Mouse (Mus musculus) forebrain, embryonic 11.5 days (tissue): ENCODE measurements at regions not wholly inside any gene's neighbourhood (a gene's known extent, or its start where the extent isn't known, plus 50 kb on each side); places are given as distances from the start of the nearest gene placed in this dataset.

Experiments
- ATAC-seq: fragments of 200-750 bp; cut with Nextera tagmentation; replicated peaks from 2 replicates; pipeline ENCODE4 v1.8.0; 2017; ENCODE audit warnings: moderate TSS enrichment; ENCODE audit not compliant: low FRiP score
- DNase-seq: peaks from one replicate; pipeline ENCODE4 v3.0.0-alpha.2; 2017; ENCODE audit warnings: low spot score
- H3K27ac ChIP-seq: fragments of 300-500 bp; sonication (generic); 2 replicates; pipeline ENCODE4 v1.5.1; 2014; ENCODE audit warnings: low read depth, low read length
- H3K27me3 ChIP-seq: fragments of 300-500 bp; sonication (generic); 2 replicates; pipeline ENCODE4 v1.6.1; 2014; ENCODE audit warnings: mild to moderate bottlenecking, low read length, mixed read lengths; ENCODE audit not compliant: control insufficient read depth, insufficient read depth
- H3K36me3 ChIP-seq: fragments of 300-500 bp; sonication (generic); 2 replicates; pipeline ENCODE4 v1.6.1; 2014; ENCODE audit warnings: mild to moderate bottlenecking, low read length, moderate library complexity, mixed read lengths; ENCODE audit not compliant: control insufficient read depth, insufficient read depth
- H3K4me1 ChIP-seq: fragments of 300-500 bp; sonication (generic); replicated peaks from 2 replicates; pipeline ENCODE4 v1.6.1; 2014; ENCODE audit warnings: low read length, mixed read lengths; ENCODE audit not compliant: control insufficient read depth, insufficient read depth
- H3K4me2 ChIP-seq: fragments of 300-500 bp; sonication (generic); 2 replicates; pipeline ENCODE4 v1.6.1; 2014; ENCODE audit warnings: low read depth, mild to moderate bottlenecking, low read length, moderate library complexity, mixed read lengths; ENCODE audit not compliant: severe bottlenecking
- H3K4me3 ChIP-seq: fragments of 300-500 bp; sonication (generic); 2 replicates; pipeline ENCODE4 v1.5.1; 2014; ENCODE audit warnings: low read depth, low read length
- H3K9ac ChIP-seq: fragments of 300-500 bp; sonication (generic); 2 replicates; pipeline ENCODE4 v1.6.1; 2014; ENCODE audit warnings: low read length
- H3K9me3 ChIP-seq: fragments of 300-500 bp; sonication (generic); 2 replicates; pipeline ENCODE4 v1.6.1; 2016; ENCODE audit warnings: low read length, mixed read lengths; ENCODE audit not compliant: control insufficient read depth
- WGBS: fragments of 180-500 bp; shearing (Covaris S2); extraction: QIAGEN DNeasy Blood & Tissue Kit; methylation state at CpG from one replicate; pipeline ENCODE4 v1.1.7; 2014; 5-methylcytosine and 5-hydroxymethylcytosine counted together

- WGBS, result 60% methylated on average over 1 of the region's 1 CpGs
- no peaks in the 10 kb centered on the region for H3K9me3 ChIP-seq
- no peak overlapping the region for H3K9ac ChIP-seq
- no peak overlapping the region for H3K4me3 ChIP-seq
- no peaks in the 10 kb centered on the region for H3K4me1 ChIP-seq
- ATAC-seq (no peak), DNase-seq (no peak)
- H3K27ac ChIP-seq, result no peak overlapping the region
- H3K4me2 ChIP-seq, result no peak overlapping the region
- H3K36me3 ChIP-seq, result no peaks in the 10 kb centered on the region
- H3K27me3 ChIP-seq, result no peaks in the 10 kb centered on the region
Measured at GRCm38 (mm10) chr13:60336196-60336595, 159.0 kb upstream of the Gas1 start.

DNA sequence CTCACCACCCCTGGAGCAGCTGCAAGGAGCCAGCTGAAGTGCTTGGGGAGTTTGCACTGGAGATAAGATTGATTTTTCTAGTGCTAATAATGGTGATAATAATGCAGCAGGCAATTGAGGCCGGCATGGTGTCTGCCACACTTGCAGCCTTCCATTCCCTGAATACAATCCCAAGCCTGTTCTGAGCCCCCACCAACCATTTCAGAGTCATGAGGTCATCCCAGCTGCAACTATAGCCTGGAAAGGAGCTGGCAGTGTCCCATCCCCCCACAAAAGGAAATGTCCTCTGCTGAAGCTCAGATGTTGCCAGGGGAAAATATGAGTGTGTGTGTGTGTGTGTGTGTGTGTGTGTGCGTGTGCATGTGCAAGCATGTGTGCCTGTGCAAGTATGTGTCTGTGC is 160.2 kb upstream of the Gas1 start:
- no peak overlapping the region for H3K4me2 ChIP-seq
- no peaks in the 10 kb centered on the region for H3K36me3 ChIP-seq
- no peaks in the 10 kb centered on the region for H3K4me1 ChIP-seq
- no peak overlapping the region for H3K9ac ChIP-seq
- no peaks in the 10 kb centered on the region for H3K27me3 ChIP-seq
- no peak overlapping the region for H3K4me3 ChIP-seq
- no peaks in the 10 kb centered on the region for H3K9me3 ChIP-seq
- H3K27ac ChIP-seq, result no peak overlapping the region
- WGBS, result 60% methylated on average over 2 of the region's 2 CpGs
- no peak for DNase-seq
- ATAC-seq, result peak; percentile 21; the same call in 1 of the 2 replicates

DNA sequence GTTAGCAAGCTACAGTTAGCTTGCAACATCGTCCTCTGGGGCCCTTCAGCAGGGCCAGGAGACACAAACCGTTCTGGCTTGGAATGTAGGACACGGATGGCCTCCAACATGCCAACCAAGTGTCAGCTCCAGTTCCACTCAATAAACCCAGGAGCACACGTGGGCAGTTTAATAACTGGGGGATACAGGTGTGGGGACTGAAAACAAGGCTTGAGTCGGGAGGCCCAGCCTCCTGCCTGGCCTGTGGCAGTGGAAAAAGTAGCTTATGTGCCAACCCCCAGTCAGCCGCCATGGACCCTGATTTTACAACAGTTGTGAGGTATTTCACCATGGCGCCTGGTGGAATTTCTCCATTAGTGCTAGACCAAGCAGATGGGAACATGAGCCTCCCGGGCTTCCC is 160.9 kb upstream of the Gas1 start:
- ATAC-seq (no peak), DNase-seq (no peak)
- Histone ChIP-seq H3K4me2 (no peak overlapping the region), H3K9ac (no peak overlapping the region), H3K27ac (no peak overlapping the region), H3K27me3 (no peaks in the 10 kb centered on the region), H3K36me3 (no peaks in the 10 kb centered on the region), H3K4me3 (no peak overlapping the region), H3K4me1 (no peaks in the 10 kb centered on the region), H3K9me3 (no peaks in the 10 kb centered on the region)
- 84% methylated on average over 8 of the region's 8 CpGs for WGBS

- ATAC-seq (no peak), DNase-seq (no peak)
- no peak overlapping the region for H3K9ac ChIP-seq
- no peaks in the 10 kb centered on the region for H3K36me3 ChIP-seq
- H3K4me1 ChIP-seq, result no peaks in the 10 kb centered on the region
- no peak overlapping the region for H3K4me3 ChIP-seq
- no peak overlapping the region for H3K4me2 ChIP-seq
- no peak overlapping the region for H3K27ac ChIP-seq
- WGBS, result 80% methylated on average over 2 of the region's 2 CpGs
- no peaks in the 10 kb centered on the region for H3K9me3 ChIP-seq
- H3K27me3 ChIP-seq, result no peaks in the 10 kb centered on the region
Measured at GRCm38 (mm10) chr13:60340068-60340467, 162.9 kb upstream of the Gas1 start.

DNA sequence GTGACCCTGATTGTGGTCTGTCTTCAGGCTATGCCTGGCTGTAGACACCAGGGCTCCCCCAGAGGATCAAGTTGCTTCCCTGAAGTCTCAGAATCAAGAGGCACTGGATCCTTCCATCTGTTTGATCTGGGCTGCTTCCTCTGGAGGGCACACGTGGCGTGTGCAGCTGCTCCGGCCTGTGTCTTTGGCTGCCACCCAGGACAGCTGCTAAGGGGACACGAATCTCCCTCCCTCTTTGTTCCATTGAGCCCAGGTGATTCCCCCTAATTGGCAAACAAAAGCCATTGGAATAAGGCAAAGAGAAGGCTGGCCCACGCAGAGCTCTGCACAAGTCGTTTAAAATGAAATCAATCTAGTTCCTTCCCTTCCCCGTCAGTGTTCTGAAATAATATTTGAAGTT is 170.7 kb upstream of the Gas1 start:
- H3K4me1 ChIP-seq, result no peaks in the 10 kb centered on the region
- H3K27ac ChIP-seq, result no peak overlapping the region
- no peaks in the 10 kb centered on the region for H3K27me3 ChIP-seq
- H3K9me3 ChIP-seq, result no peaks in the 10 kb centered on the region
- no peak overlapping the region for H3K4me2 ChIP-seq
- no peak for ATAC-seq
- no peak for DNase-seq
- 37% methylated on average over 7 of the region's 7 CpGs for WGBS
- H3K36me3 ChIP-seq, result no peaks in the 10 kb centered on the region
- no peak overlapping the region for H3K9ac ChIP-seq
- no peak overlapping the region for H3K4me3 ChIP-seq

- Histone ChIP-seq H3K36me3 (no peaks in the 10 kb centered on the region), H3K9ac (no peak overlapping the region), H3K4me1 (no peaks in the 10 kb centered on the region), H3K27me3 (no peaks in the 10 kb centered on the region), H3K4me3 (no peak overlapping the region), H3K27ac (no peak overlapping the region), H3K9me3 (no peaks in the 10 kb centered on the region), H3K4me2 (no peak overlapping the region)
- ATAC-seq, result no peak
- DNase-seq, result no peak
- WGBS, result 81% methylated on average over 2 of the region's 2 CpGs
Measured at GRCm38 (mm10) chr13:60348438-60348837, 171.3 kb upstream of the Gas1 start.

GRCm38 (mm10) chr13:60355707-60356490 is 178.7 kb upstream of the Gas1 start:
- Histone ChIP-seq H3K36me3 (no peaks in the 10 kb centered on the region), H3K4me1 (0 out of 2 replicates have a peak, but pooled peaks cover 2% of the 10 kb centered on the region), H3K4me2 (no peak overlapping the region), H3K9ac (no peak overlapping the region), H3K9me3 (no peaks in the 10 kb centered on the region), H3K4me3 (no peak overlapping the region), H3K27ac (no peak overlapping the region), H3K27me3 (no peaks in the 10 kb centered on the region)
- DNase-seq, result no peak
- no peak for ATAC-seq
- WGBS, result 78% methylated on average over 6 of the region's 6 CpGs

GRCm38 (mm10) chr13:60358408-60359060 is 181.4 kb upstream of the Gas1 start:
- H3K36me3 ChIP-seq, result no peaks in the 10 kb centered on the region
- H3K27me3 ChIP-seq, result no peaks in the 10 kb centered on the region
- no peak overlapping the region for H3K4me3 ChIP-seq
- H3K4me2 ChIP-seq, result no peak overlapping the region
- DNase-seq, result peak; percentile 18
- 0 out of 2 replicates have a peak, but pooled peaks cover 2% of the 10 kb centered on the region for H3K4me1 ChIP-seq
- no peak for ATAC-seq
- H3K9ac ChIP-seq, result no peak overlapping the region
- H3K27ac ChIP-seq, result no peak overlapping the region
- 88% methylated on average over 7 of the region's 7 CpGs for whole genome bisulfite sequencing
- H3K9me3 ChIP-seq, result no peaks in the 10 kb centered on the region
